ENCODE assay signal across 10 mouse cellular contexts in the genomic region with DNA sequence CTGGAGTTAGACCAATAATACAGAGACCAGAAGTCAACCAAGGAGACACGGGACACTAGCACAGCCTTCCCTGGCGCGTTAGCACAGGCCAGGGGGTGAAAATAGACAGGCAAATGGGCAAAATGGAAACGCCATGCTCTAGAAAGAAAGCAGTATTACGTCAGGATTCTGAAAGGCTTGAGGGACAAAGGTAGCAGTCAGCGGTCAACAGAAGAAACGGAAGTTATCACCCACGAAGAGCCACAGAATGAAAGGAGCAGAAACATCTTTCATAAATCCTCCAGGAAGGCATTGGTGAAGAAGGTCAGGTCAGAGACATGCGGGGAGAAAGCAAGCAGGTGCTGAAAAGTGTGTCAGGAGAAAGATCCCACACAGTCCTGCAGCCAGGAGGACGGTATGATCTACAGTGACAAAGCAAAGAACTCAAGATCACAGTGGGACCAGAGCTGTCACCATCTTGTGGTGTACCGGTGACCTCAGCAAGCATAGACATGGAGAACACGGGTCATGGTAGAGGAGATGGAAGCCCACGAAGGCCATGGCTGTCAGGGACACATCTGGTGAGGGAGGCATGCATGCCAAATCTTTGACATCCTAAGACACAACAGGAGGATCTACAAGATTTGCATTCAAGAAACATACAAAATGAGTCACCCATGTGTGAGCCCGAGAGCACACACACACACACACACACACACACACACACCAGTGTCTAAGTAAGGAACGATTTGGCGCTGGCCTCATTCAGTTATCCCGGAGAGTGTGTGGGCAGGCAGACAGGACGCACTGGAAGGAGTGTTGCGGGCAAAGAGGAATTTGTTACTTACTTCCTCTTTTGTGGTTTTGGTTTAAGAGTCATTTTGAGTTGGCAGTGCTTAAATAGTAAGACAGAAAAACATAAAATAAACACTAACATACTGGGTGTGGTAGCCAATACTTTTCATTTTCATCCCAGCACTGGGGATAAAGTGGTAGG.
DNase-seq lines count a peak whose midpoint lies in the region; ATAC-seq and TF ChIP-seq lines count a peak whose summit lies in the region.
"Had no signal": no experiment of that assay in that cellular context is flagged by ENCODE, and none has a peak within 500 bp of the region (broad histone marks: within the 10 kb centered on the region; RNA-seq: fewer than 3 reads in every experiment).

No protein-coding gene starts in this region.

- intact Hi-C loops in gastrocnemius, postnatal 14 days (cut with DNase I; ENCODE audit: low total_unique reads) = no loop called here

- no peak for TF ChIP-seq RAD21 in MEL (IDR thresholded peaks at IDR 0.05; ENCODE audit: low read depth, low read length)

- TF ChIP-seq EP300 in MEL (IDR thresholded peaks at IDR 0.05; ENCODE audit: low read depth in 1 of 2, low read length in 2 of 2) = peak; percentile 28 to 77; a peak in 3 of 4 replicates

- H3K79me2 ChIP-seq in MEL (ENCODE audit: control insufficient read depth, insufficient read depth, low read length, poor library complexity) = no peaks in the 10 kb centered on the region

- peak; percentile 88 for ATAC-seq in granulocyte monocyte progenitor cell, adult 5-6 weeks (replicated peaks; ENCODE audit: poor library complexity, severe bottlenecking)
- peak; percentile 75 for ATAC-seq in neutrophil, adult 5-6 weeks (ENCODE audit: extremely low read depth, insufficient number of reproducible peaks, low FRiP score, poor library complexity, severe bottlenecking)
- ATAC-seq: forebrain, embryonic 15.5 days; hindbrain, embryonic 16.5 days had no signal

- 58% methylated on average over 19 of the region's 19 CpGs for WGBS in lung, adult 2 months

- no peaks in the 10 kb centered on the region for H3K27me3 ChIP-seq in MEL (ENCODE audit: control insufficient read depth in 1 of 2, insufficient read depth in 2 of 2, low read length in 2 of 2)
- H3K27me3 ChIP-seq: forebrain, embryonic 15.5 days had no signal

- no peak overlapping the region for H3K4me3 ChIP-seq in lung, adult 2 months (replicated peaks; ENCODE audit: extremely low read depth, low read depth, low read length)
- H3K4me3 ChIP-seq in MEL (ENCODE audit: control insufficient read depth in 1 of 2, insufficient read depth in 1 of 2, low read depth in 2 of 2, low read length in 2 of 2) = no peak overlapping the region
- H3K4me3 ChIP-seq: forebrain, embryonic 15.5 days had no signal

- no peak overlapping the region for H3K9ac ChIP-seq in MEL (ENCODE audit: control insufficient read depth, low read depth, low read length, poor library complexity, severe bottlenecking)
- H3K9ac ChIP-seq: forebrain, embryonic 15.5 days had no signal

- H3K9me3 ChIP-seq in MEL (replicated peaks; ENCODE audit: insufficient read depth, low read length) = no peaks in the 10 kb centered on the region
- H3K9me3 ChIP-seq: forebrain, embryonic 15.5 days had no signal

- H3K27ac ChIP-seq in MEL (ENCODE audit: control insufficient read depth, low read depth, low read length) = no peak overlapping the region
- H3K27ac ChIP-seq: forebrain, embryonic 15.5 days had no signal

- peaks cover 16% of the 10 kb centered on the region for H3K4me1 ChIP-seq in lung, adult 2 months (ENCODE audit: control insufficient read depth, insufficient read depth, low read length)
- H3K4me1 ChIP-seq in MEL (ENCODE audit: control insufficient read depth in 1 of 2, insufficient read depth in 2 of 2, low read length in 2 of 2) = peaks cover 0 to 3% of the 10 kb centered on the region in 2 experiments; a peak in 3 of 4 replicates
- H3K4me1 ChIP-seq: forebrain, embryonic 15.5 days had no signal

- DNase-seq in lung, adult 18-20 months = peak; percentile 40 to 49
- DNase-seq in lung, adult 2 months = no peak
- peak; percentile 79 for DNase-seq in MEL (ENCODE audit: low read depth, low spot score)
- no peak for DNase-seq in gastrocnemius, adult 18-20 months (ENCODE audit: low spot score)
- no peak for DNase-seq in gastrocnemius, postnatal 14 days
- DNase-seq: kidney, postnatal 25 days had no signal

- H3K36me3 ChIP-seq in MEL (ENCODE audit: control insufficient read depth in 1 of 2, insufficient read depth in 2 of 2, low read length in 2 of 2) = peaks cover 0 to 3% of the 10 kb centered on the region in 2 experiments; a peak in 2 of 4 replicates
- H3K36me3 ChIP-seq: forebrain, embryonic 15.5 days had no signal

- TF ChIP-seq CTCF in lung, adult 2 months (IDR thresholded peaks at IDR 0.05; ENCODE audit: insufficient read depth, low read length) = no peak
- no peak for TF ChIP-seq CTCF in MEL (IDR thresholded peaks at IDR 0.05 in 2 of 3, conservative IDR thresholded peaks at IDR 0.05 in 1 of 3; ENCODE audit: control insufficient read depth in 1 of 3, insufficient read depth in 1 of 3, low read depth in 2 of 3, low read length in 3 of 3, poor library complexity in 1 of 3, severe bottlenecking in 1 of 3)

- no peak for TF ChIP-seq POLR2A in lung, adult 2 months (IDR thresholded peaks at IDR 0.05; ENCODE audit: borderline replicate concordance, extremely low read depth, low read depth, low read length)
- no peak for TF ChIP-seq POLR2A in MEL (IDR thresholded peaks at IDR 0.05; ENCODE audit: control insufficient read depth in 1 of 2, insufficient read depth in 1 of 2, low read depth in 1 of 2, low read length in 2 of 2, poor library complexity in 1 of 2)

TF ChIP-seq in MEL, 35 proteins besides CTCF, POLR2A, EP300 and RAD21:
- TF ChIP-seq TCF12 (IDR thresholded peaks at IDR 0.05; ENCODE audit: low read depth, low read length) = no peak
- TF ChIP-seq POLR2AphosphoS5 (IDR thresholded peaks at IDR 0.05; ENCODE audit: borderline replicate concordance, low read depth, low read length) = no peak
- TF ChIP-seq MAFK (IDR thresholded peaks at IDR 0.05; ENCODE audit: borderline replicate concordance, low read depth, low read length) = no peak
- no peak for TF ChIP-seq HCFC1 (IDR thresholded peaks at IDR 0.05; ENCODE audit: low read depth, low read length)
- peak; percentile 47; the same call in 1 of the 2 replicates for TF ChIP-seq RCOR1 (IDR thresholded peaks at IDR 0.05; ENCODE audit: low read depth, low read length)
- TF ChIP-seq UBTF (IDR thresholded peaks at IDR 0.05; ENCODE audit: borderline replicate concordance, insufficient read depth, low read depth, low read length) = no peak
- TF ChIP-seq ETS1 (IDR thresholded peaks at IDR 0.05; ENCODE audit: low read depth, low read length) = peak; percentile 44; the same call in 1 of the 2 replicates

Comparison
In these comparisons a context has a peak if more than half of its experiments do, and no peak if none do; other contexts are left out.
1. DNase-seq: peak in lung, adult 18-20 months (2 of 2) and MEL (single experiment); none in lung, adult 2 months (single experiment), gastrocnemius, adult 18-20 months (single experiment) and gastrocnemius, postnatal 14 days (single experiment).